Mouse (Mus musculus): ENCODE data around the gene Smad5.

GRCm38 (mm10) chr13:56699370-56699769 lies 3.4 kb upstream of the Smad5 start:
- TF ChIP-seq POLR2A (IDR thresholded peaks at IDR 0.05; ENCODE audit: insufficient read length, low read depth) (no peak), MAX (IDR thresholded peaks at IDR 0.05; ENCODE audit: low read depth) (no peak)
